20 mouse cellular contexts compared by ENCODE assay signal in the genomic region with DNA sequence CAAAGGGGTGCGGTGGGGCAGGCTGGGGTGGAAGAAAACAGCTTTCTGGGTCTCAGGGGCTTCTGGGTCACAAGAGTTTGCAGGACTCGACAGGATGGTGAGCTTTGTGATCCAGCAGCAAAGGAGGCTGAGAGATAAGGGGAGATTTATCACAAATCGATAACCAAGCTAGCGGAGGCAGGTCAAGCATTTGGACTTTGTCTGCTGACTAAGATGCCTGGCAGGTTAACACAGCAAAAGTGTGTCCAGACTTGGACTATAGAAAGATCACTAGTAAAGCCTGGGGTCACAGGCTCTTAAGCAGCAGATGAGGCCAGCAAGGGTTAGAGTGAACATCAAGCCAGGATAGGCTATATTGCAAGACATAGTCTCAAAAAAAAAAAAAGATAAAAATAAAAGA.
"Had no signal": no experiment of that assay in that cellular context is flagged by ENCODE, and none has a peak within 500 bp of the region (broad histone marks: within the 10 kb centered on the region; RNA-seq: fewer than 3 reads in every experiment).

No protein-coding gene starts in this region.

- H3K4me3 ChIP-seq: limb, embryonic 10.5 days; limb, embryonic 13.5 days; midbrain, embryonic 12.5 days; midbrain, embryonic 15.5 days; neural tube, embryonic 12.5 days; neural tube, embryonic 15.5 days had no signal

- H3K36me3 ChIP-seq: limb, embryonic 10.5 days; limb, embryonic 13.5 days; midbrain, embryonic 12.5 days; midbrain, embryonic 15.5 days; neural tube, embryonic 12.5 days; neural tube, embryonic 15.5 days had no signal

- ATAC-seq: inflammation-experienced regulatory T-cells, adult 6 months; liver, postnatal 0 days; lung, postnatal 0 days; midbrain, embryonic 15.5 days had no signal

- H3K9me3 ChIP-seq: limb, embryonic 10.5 days; limb, embryonic 13.5 days; midbrain, embryonic 12.5 days; midbrain, embryonic 15.5 days; neural tube, embryonic 12.5 days; neural tube, embryonic 15.5 days had no signal

- H3K9ac ChIP-seq: limb, embryonic 13.5 days; liver, embryonic 14.5 days; liver, postnatal 0 days; lung, embryonic 14.5 days; midbrain, embryonic 12.5 days; midbrain, embryonic 15.5 days; neural tube, embryonic 12.5 days; neural tube, embryonic 15.5 days had no signal

- H3K4me1 ChIP-seq: limb, embryonic 13.5 days; midbrain, embryonic 12.5 days; midbrain, embryonic 15.5 days; neural tube, embryonic 12.5 days; neural tube, embryonic 15.5 days had no signal

- H3K27me3 ChIP-seq: limb, embryonic 13.5 days; midbrain, embryonic 12.5 days; midbrain, embryonic 15.5 days; neural tube, embryonic 12.5 days; neural tube, embryonic 15.5 days had no signal

- DNase-seq: kidney, adult 18-20 months; liver; liver, postnatal 0 days; lung, embryonic 14.5 days; right cerebral cortex, adult 18-20 months; right cerebral cortex, postnatal 14 days; right cerebral cortex, postnatal 4 days; thymus, postnatal 36 days had no signal

- H3K27ac ChIP-seq: kidney, postnatal 0 days; limb, embryonic 10.5 days; limb, embryonic 13.5 days; liver, embryonic 14.5 days; macrophage; midbrain, embryonic 12.5 days; midbrain, embryonic 15.5 days; neural tube, embryonic 12.5 days; neural tube, embryonic 15.5 days; stomach, postnatal 0 days had no signal

- H3K4me2 ChIP-seq: limb, embryonic 13.5 days; lung, embryonic 14.5 days; midbrain, embryonic 12.5 days; midbrain, embryonic 15.5 days; neural tube, embryonic 12.5 days; neural tube, embryonic 15.5 days had no signal
